Mouse (Mus musculus) erythroblast, adult 5-6 weeks (primary cell): ENCODE measurements around the gene Olfr482. TPM values are rescaled to one million over a fixed set of nuclear protein-coding genes. Genes with fewer than 3 reads are reported as not detected.

Experiments used
- ATAC-seq: replicated peaks from 2 replicates; pipeline ENCODE4 v1.8.0; 2016; ENCODE audit warnings: moderate number of reproducible peaks, mild to moderate bottlenecking, moderate TSS enrichment, inconsistent platforms; ENCODE audit not compliant: poor library complexity, low FRiP score, severe bottlenecking
- total RNA-seq, 2 experiments: library from RNA; stranded (forward) in 1 of 2; stranded (reverse) in 1 of 2; fragments of 150-400 nt in 1 of 2; fragments of 200-764, 138-1000 nt in 1 of 2; gene quantifications; 2 replicates each; pipeline versions ENCODE4 v1.2.3 to v1.2.4; 2015 to 2017; ENCODE audit warnings: low replicate concordance in 2 of 2

The Olfr482 gene
- total RNA-seq (2015; ENCODE audit: low replicate concordance): not detected in 2 replicates
- not detected in 2 replicates for total RNA-seq (2017; ENCODE audit: low replicate concordance)

DNA sequence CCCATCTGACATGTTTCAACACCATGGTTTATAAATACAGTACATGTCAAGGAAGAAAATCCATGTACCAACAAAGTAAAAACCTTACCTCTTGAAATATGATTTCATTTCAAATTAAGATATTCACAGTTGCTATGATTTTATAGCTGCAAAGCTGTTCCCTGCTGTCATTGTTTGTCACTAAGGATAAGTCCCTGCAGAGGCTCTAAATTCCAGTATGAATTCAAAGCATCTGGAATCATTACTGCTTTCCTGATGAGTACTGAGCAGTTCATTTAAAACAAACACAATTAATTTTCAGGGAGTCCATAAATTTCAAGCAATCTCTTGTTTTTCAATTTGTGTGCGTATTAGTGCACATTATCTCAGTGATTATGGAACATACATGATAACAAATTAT is at the start of gene Olfr482:
TSS of gene Olfr482 (minus strand) at position 101 of the 400 bp plus-strand sequence.
- no peak for ATAC-seq

GRCm38 (mm10) chr7:108127349-108127748 is 30.0 kb upstream of the Olfr482 start, which contains the start of gene Olfr484:
Olfr484 (minus strand) TSS chr7:108127449.
- no peak for ATAC-seq

DNA sequence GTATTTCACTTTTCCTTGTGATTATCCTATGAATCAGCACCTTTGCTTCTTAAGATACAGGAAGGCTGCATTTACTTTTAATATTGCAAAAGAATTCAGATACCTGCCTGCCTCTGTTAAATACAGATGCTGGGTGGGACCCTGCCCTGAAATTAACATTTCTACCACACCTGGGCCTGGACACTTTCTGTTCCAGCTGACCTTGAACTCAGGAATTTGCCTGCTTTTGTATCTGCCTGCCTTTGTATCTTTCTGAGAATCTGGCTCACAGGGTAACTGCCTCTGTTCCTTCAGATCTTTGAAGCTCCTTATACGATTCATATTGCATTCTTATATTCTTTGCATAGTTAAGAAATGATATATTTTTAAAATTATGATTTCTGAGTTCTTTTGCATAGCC is 24.0 kb upstream of the Olfr482 start:
- no peak for ATAC-seq

DNA sequence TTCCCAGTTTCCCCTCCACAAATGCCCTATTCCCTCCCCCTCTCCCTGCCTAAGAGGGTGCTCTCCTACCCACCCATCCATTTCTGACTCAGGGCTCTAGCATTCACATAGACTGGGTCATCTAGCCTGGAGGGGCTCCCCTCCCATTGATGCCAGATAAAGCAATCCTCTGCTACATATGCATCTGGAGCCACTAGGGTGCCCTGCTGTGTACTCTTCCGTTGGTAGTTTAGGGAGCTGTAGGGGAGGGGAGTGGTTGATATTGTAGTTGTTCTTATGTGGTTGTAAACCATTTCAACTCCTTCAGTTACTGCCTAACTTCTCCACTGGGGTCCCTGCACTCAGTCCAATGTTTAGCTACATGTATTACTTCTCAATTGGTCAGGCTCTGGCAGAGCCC is 23.3 kb upstream of the Olfr482 start:
- ATAC-seq: no peak

- no peak for ATAC-seq
Measured at GRCm38 (mm10) chr7:108100549-108100948, 3.2 kb upstream of the Olfr482 start, which contains the start of gene Olfr483. Olfr483 (plus strand) TSS chr7:108100849.

GRCm38 (mm10) chr7:108079555-108079954 is 17.8 kb downstream of the Olfr482 start, which contains the start of gene Olfr481:
Olfr481 (plus strand) TSS chr7:108079855.
- ATAC-seq: no peak

DNA sequence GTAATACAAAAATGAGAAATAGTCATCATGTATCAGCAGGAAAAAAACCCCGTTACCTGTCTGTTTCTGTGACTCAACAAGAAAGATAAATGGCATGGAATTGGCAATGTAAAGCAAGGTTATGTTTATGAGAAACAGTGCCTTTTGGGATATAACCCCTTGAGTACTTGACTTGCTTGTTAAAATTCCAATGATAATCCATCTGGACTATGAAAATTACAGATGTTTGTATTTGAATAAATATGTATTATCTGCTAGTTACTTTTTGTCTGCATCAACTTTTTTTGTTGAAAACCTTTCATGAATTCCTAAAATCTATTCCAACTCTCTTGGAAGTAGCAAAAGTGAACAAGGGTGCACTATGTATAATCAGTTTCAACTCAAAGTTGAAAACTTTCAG is 30.1 kb downstream of the Olfr482 start, which contains the start of gene Olfr480:
TSS of gene Olfr480 (minus strand) at position 101 of the 400 bp plus-strand sequence.
- no peak for ATAC-seq

DNA sequence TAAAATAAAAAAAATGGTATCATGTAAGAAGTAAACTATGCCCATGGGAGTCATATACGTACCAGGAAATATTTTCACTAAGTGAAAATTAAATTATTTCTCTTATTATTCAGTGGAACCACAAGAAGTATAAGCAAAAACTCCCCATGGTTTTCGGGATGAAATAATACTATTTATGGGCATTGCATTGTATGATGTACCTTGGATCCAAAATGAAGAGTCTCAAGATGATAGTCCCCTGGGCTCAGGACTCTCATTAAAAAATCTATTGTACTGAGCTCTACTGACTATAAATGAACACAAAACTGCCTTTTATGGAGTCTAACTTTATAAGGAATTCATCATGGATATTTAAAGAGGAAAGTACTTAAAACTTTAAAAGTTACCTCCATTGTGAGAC is 47.0 kb downstream of the Olfr482 start, which contains the start of gene Olfr479:
TSS of gene Olfr479 (plus strand) at position 301 of the 400 bp plus-strand sequence.
- ATAC-seq: no peak

Other genes with a start within 250 kb of the Olfr482 start
- gene Olfr472, start 199.7 kb downstream of the Olfr482 start, total RNA-seq (2015; ENCODE audit: low replicate concordance): not detected in 2 replicates
- not detected in 2 replicates for gene Olfr472, start 199.7 kb downstream of the Olfr482 start, total RNA-seq (2017; ENCODE audit: low replicate concordance)
- not detected in 2 replicates for gene Olfr473, start 167.1 kb downstream of the Olfr482 start, total RNA-seq (2015; ENCODE audit: low replicate concordance)
- not detected in 2 replicates for gene Olfr473, start 167.1 kb downstream of the Olfr482 start, total RNA-seq (2017; ENCODE audit: low replicate concordance)
- not detected in 2 replicates for gene Olfr474, start 142.9 kb downstream of the Olfr482 start, total RNA-seq (2015; ENCODE audit: low replicate concordance)
- gene Olfr474, start 142.9 kb downstream of the Olfr482 start, total RNA-seq (2017; ENCODE audit: low replicate concordance): not detected in 2 replicates
- not detected in 2 replicates for gene Olfr476, start 132.8 kb downstream of the Olfr482 start, total RNA-seq (2015; ENCODE audit: low replicate concordance)
- not detected in 2 replicates for gene Olfr476, start 132.8 kb downstream of the Olfr482 start, total RNA-seq (2017; ENCODE audit: low replicate concordance)
- gene Olfr477, start 110.9 kb downstream of the Olfr482 start, total RNA-seq (2015; ENCODE audit: low replicate concordance): not detected in 2 replicates
- gene Olfr477, start 110.9 kb downstream of the Olfr482 start, total RNA-seq (2017; ENCODE audit: low replicate concordance): not detected in 2 replicates
- not detected in 2 replicates for gene Olfr478, start 63.6 kb downstream of the Olfr482 start, total RNA-seq (2015; ENCODE audit: low replicate concordance)
- gene Olfr478, start 63.6 kb downstream of the Olfr482 start, total RNA-seq (2017; ENCODE audit: low replicate concordance): not detected in 2 replicates
- not detected in 2 replicates for gene Olfr479, start 46.9 kb downstream of the Olfr482 start, total RNA-seq (2015; ENCODE audit: low replicate concordance)
- gene Olfr479, start 46.9 kb downstream of the Olfr482 start, total RNA-seq (2017; ENCODE audit: low replicate concordance): not detected in 2 replicates
- gene Olfr480, start 30.2 kb downstream of the Olfr482 start, total RNA-seq (2015; ENCODE audit: low replicate concordance): not detected in 2 replicates
- 0.28 TPM in 1 of 2 replicates, not detected in the other for gene Olfr480, start 30.2 kb downstream of the Olfr482 start, total RNA-seq (2017; ENCODE audit: low replicate concordance)
- gene Olfr481, start 17.7 kb downstream of the Olfr482 start, total RNA-seq (2015; ENCODE audit: low replicate concordance): not detected in 2 replicates
- not detected in 2 replicates for gene Olfr481, start 17.7 kb downstream of the Olfr482 start, total RNA-seq (2017; ENCODE audit: low replicate concordance)
- not detected in 2 replicates for gene Olfr483, start 3.3 kb upstream of the Olfr482 start, total RNA-seq (2015; ENCODE audit: low replicate concordance)
- gene Olfr483, start 3.3 kb upstream of the Olfr482 start, total RNA-seq (2017; ENCODE audit: low replicate concordance): not detected in 2 replicates
- gene Olfr484, start 29.9 kb upstream of the Olfr482 start, total RNA-seq (2015; ENCODE audit: low replicate concordance): not detected in 2 replicates
- 1.1 TPM in 1 of 2 replicates, not detected in the other for gene Olfr484, start 29.9 kb upstream of the Olfr482 start, total RNA-seq (2017; ENCODE audit: low replicate concordance)
- gene Olfr485, start 62.3 kb upstream of the Olfr482 start, total RNA-seq (2015; ENCODE audit: low replicate concordance): not detected in 2 replicates
- not detected in 2 replicates for gene Olfr485, start 62.3 kb upstream of the Olfr482 start, total RNA-seq (2017; ENCODE audit: low replicate concordance)
- gene Olfr486, start 75.2 kb upstream of the Olfr482 start, total RNA-seq (2015; ENCODE audit: low replicate concordance): not detected in 2 replicates
- not detected in 2 replicates for gene Olfr486, start 75.2 kb upstream of the Olfr482 start, total RNA-seq (2017; ENCODE audit: low replicate concordance)
- gene Olfr487, start 117.0 kb upstream of the Olfr482 start, total RNA-seq (2015; ENCODE audit: low replicate concordance): not detected in 2 replicates
- gene Olfr487, start 117.0 kb upstream of the Olfr482 start, total RNA-seq (2017; ENCODE audit: low replicate concordance): not detected in 2 replicates
- not detected in 2 replicates for gene Olfr488, start 160.8 kb upstream of the Olfr482 start, total RNA-seq (2015; ENCODE audit: low replicate concordance)
- not detected in 2 replicates for gene Olfr488, start 160.8 kb upstream of the Olfr482 start, total RNA-seq (2017; ENCODE audit: low replicate concordance)
- gene Olfr490, start 191.3 kb upstream of the Olfr482 start, total RNA-seq (2015; ENCODE audit: low replicate concordance): not detected in 2 replicates
- not detected in 2 replicates for gene Olfr490, start 191.3 kb upstream of the Olfr482 start, total RNA-seq (2017; ENCODE audit: low replicate concordance)
- not detected in 2 replicates for gene Olfr491, start 215.9 kb upstream of the Olfr482 start, total RNA-seq (2015; ENCODE audit: low replicate concordance)
- gene Olfr491, start 215.9 kb upstream of the Olfr482 start, total RNA-seq (2017; ENCODE audit: low replicate concordance): not detected in 2 replicates
- gene Olfr492, start 226.1 kb upstream of the Olfr482 start, total RNA-seq (2015; ENCODE audit: low replicate concordance): not detected in 2 replicates
- gene Olfr492, start 226.1 kb upstream of the Olfr482 start, total RNA-seq (2017; ENCODE audit: low replicate concordance): not detected in 2 replicates
- gene Olfr493, start 249.4 kb upstream of the Olfr482 start, total RNA-seq (2015; ENCODE audit: low replicate concordance): not detected in 2 replicates
- not detected in 2 replicates for gene Olfr493, start 249.4 kb upstream of the Olfr482 start, total RNA-seq (2017; ENCODE audit: low replicate concordance)